Mouse (Mus musculus): ENCODE results near the gene Cep72. TPM values are rescaled to one million over a fixed set of nuclear protein-coding genes. Genes with fewer than 3 reads are reported as not detected.
"Not testable (repeated sequence)": the region's sequence is repeated elsewhere in the genome, so short reads cannot be mapped to it uniquely, and the experiment has no call there.

Gene Cep72
- polyA plus RNA-seq, 1 experiment from 2014 or later: 8.8 TPM

GRCm38 (mm10) chr13:74008216-74008615 lies 53.9 kb downstream of the Cep72 start:
- H3K4me2 ChIP-seq: peak overlapping the region; percentile 92
- H3K9ac ChIP-seq; H3K4me3 ChIP-seq; ATAC-seq (replicated peaks; ENCODE audit: insufficient number of reproducible peaks, insufficient read depth, low FRiP score, low read depth); H3K9me3 ChIP-seq (replicated peaks); H3K27ac ChIP-seq; H3K36me3 ChIP-seq; H3K27me3 ChIP-seq: not testable (repeated sequence)
- H3K4me1 ChIP-seq (replicated peaks): peaks cover 16% of the 10 kb centered on the region
- 87% methylated on average over 2 of the region's 2 CpGs for WGBS

- WGBS: 85% methylated on average over 4 of the region's 4 CpGs
- not testable (repeated sequence) for ATAC-seq (replicated peaks; ENCODE audit: insufficient number of reproducible peaks, insufficient read depth, low FRiP score, low read depth)
Observed at GRCm38 (mm10) chr13:74006881-74007280, 55.2 kb downstream of the Cep72 start.

GRCm38 (mm10) chr13:74001492-74001891 lies 60.6 kb downstream of the Cep72 start:
- no peaks in the 10 kb centered on the region for H3K36me3 ChIP-seq
- no peak overlapping the region for H3K9ac ChIP-seq
- no peak overlapping the region for H3K4me3 ChIP-seq
- H3K4me2 ChIP-seq: no peak overlapping the region
- H3K9me3 ChIP-seq (replicated peaks): no peaks in the 10 kb centered on the region
- ATAC-seq (replicated peaks; ENCODE audit: insufficient number of reproducible peaks, insufficient read depth, low FRiP score, low read depth): no peak
- 71% methylated on average over 4 of the region's 4 CpGs for WGBS
- H3K27me3 ChIP-seq: 0 out of 2 replicates have a peak, but pooled peaks cover 7% of the 10 kb centered on the region
- no peaks in the 10 kb centered on the region for H3K4me1 ChIP-seq (replicated peaks)
- no peak overlapping the region for H3K27ac ChIP-seq

More at GRCm38 (mm10) chr13:74006881-74007280, 55.2 kb downstream of the Cep72 start:
- not testable (repeated sequence) for H3K9me3 ChIP-seq (replicated peaks); H3K9ac ChIP-seq; H3K36me3 ChIP-seq; H3K27ac ChIP-seq; H3K4me3 ChIP-seq; H3K4me2 ChIP-seq; H3K27me3 ChIP-seq
- H3K4me1 ChIP-seq (replicated peaks): peaks cover 16% of the 10 kb centered on the region

GRCm38 (mm10) chr13:74000961-74001360 lies 61.1 kb downstream of the Cep72 start:
- WGBS: 76% methylated on average over 6 of the region's 6 CpGs
- Histone ChIP-seq H3K4me3 (no peak overlapping the region), H3K9ac (no peak overlapping the region), H3K4me2 (no peak overlapping the region), H3K36me3 (no peaks in the 10 kb centered on the region), H3K27me3 (0 out of 2 replicates have a peak, but pooled peaks cover 7% of the 10 kb centered on the region), H3K27ac (no peak overlapping the region), H3K4me1 (replicated peaks) (no peaks in the 10 kb centered on the region), H3K9me3 (replicated peaks) (no peaks in the 10 kb centered on the region)
- no peak for ATAC-seq (replicated peaks; ENCODE audit: insufficient number of reproducible peaks, insufficient read depth, low FRiP score, low read depth)

GRCm38 (mm10) chr13:74000519-74000918 lies 61.6 kb downstream of the Cep72 start:
- no peaks in the 10 kb centered on the region for H3K36me3 ChIP-seq
- H3K9ac ChIP-seq: no peak overlapping the region
- no peak for ATAC-seq (replicated peaks; ENCODE audit: insufficient number of reproducible peaks, insufficient read depth, low FRiP score, low read depth)
- no peak overlapping the region for H3K27ac ChIP-seq
- H3K4me1 ChIP-seq (replicated peaks): no peaks in the 10 kb centered on the region
- H3K9me3 ChIP-seq (replicated peaks): no peaks in the 10 kb centered on the region
- H3K4me2 ChIP-seq: no peak overlapping the region
- 0 out of 2 replicates have a peak, but pooled peaks cover 7% of the 10 kb centered on the region for H3K27me3 ChIP-seq
- H3K4me3 ChIP-seq: no peak overlapping the region

GRCm38 (mm10) chr13:73996456-73996855 lies 65.6 kb downstream of the Cep72 start:
- Histone ChIP-seq H3K36me3 (no peaks in the 10 kb centered on the region), H3K4me2 (no peak overlapping the region), H3K4me3 (no peak overlapping the region), H3K4me1 (replicated peaks) (no peaks in the 10 kb centered on the region), H3K9ac (no peak overlapping the region), H3K27ac (no peak overlapping the region), H3K9me3 (replicated peaks) (no peaks in the 10 kb centered on the region), H3K27me3 (0 out of 2 replicates have a peak, but pooled peaks cover 3% of the 10 kb centered on the region)
- WGBS: 79% methylated on average over 4 of the region's 4 CpGs
- no peak for ATAC-seq (replicated peaks; ENCODE audit: insufficient number of reproducible peaks, insufficient read depth, low FRiP score, low read depth)

GRCm38 (mm10) chr13:73991267-73991666 lies 70.8 kb downstream of the Cep72 start:
- no peaks in the 10 kb centered on the region for H3K36me3 ChIP-seq
- no peak overlapping the region for H3K4me3 ChIP-seq
- H3K9ac ChIP-seq: no peak overlapping the region
- WGBS: 57% methylated on average over 5 of the region's 5 CpGs
- no peaks in the 10 kb centered on the region for H3K9me3 ChIP-seq (replicated peaks)
- H3K27ac ChIP-seq: no peak overlapping the region
- H3K4me2 ChIP-seq: no peak overlapping the region
- no peaks in the 10 kb centered on the region for H3K27me3 ChIP-seq
- peaks cover 5% of the 10 kb centered on the region; the same call in 1 of the 2 replicates for H3K4me1 ChIP-seq (replicated peaks)
- ATAC-seq (replicated peaks; ENCODE audit: insufficient number of reproducible peaks, insufficient read depth, low FRiP score, low read depth): 0 out of 2 replicates have a peak, but pooled peaks have one; percentile 18

GRCm38 (mm10) chr13:73990761-73991160 lies 71.3 kb downstream of the Cep72 start:
- Histone ChIP-seq H3K9ac (no peak overlapping the region), H3K4me1 (replicated peaks) (peaks cover 5% of the 10 kb centered on the region; the same call in 1 of the 2 replicates), H3K9me3 (replicated peaks) (no peaks in the 10 kb centered on the region), H3K4me2 (no peak overlapping the region), H3K36me3 (no peaks in the 10 kb centered on the region), H3K27ac (no peak overlapping the region), H3K4me3 (no peak overlapping the region), H3K27me3 (no peaks in the 10 kb centered on the region)
- 10% methylated on average over 2 of the region's 2 CpGs for WGBS
- ATAC-seq (replicated peaks; ENCODE audit: insufficient number of reproducible peaks, insufficient read depth, low FRiP score, low read depth): no peak

GRCm38 (mm10) chr13:73990325-73990724 lies 71.8 kb downstream of the Cep72 start:
- Histone ChIP-seq H3K9ac (no peak overlapping the region), H3K27ac (no peak overlapping the region), H3K4me1 (replicated peaks) (peaks cover 5% of the 10 kb centered on the region; the same call in 1 of the 2 replicates), H3K4me3 (no peak overlapping the region), H3K9me3 (replicated peaks) (no peaks in the 10 kb centered on the region), H3K27me3 (no peaks in the 10 kb centered on the region), H3K36me3 (no peaks in the 10 kb centered on the region), H3K4me2 (no peak overlapping the region)
- no peak for ATAC-seq (replicated peaks; ENCODE audit: insufficient number of reproducible peaks, insufficient read depth, low FRiP score, low read depth)
- WGBS: 66% methylated on average over 5 of the region's 5 CpGs

Other genes starting within 250 kb of the Cep72 start
- gene Nkd2, start 214.7 kb downstream of the Cep72 start, polyA plus RNA-seq (2015; fragmentation: Nextera tagmentation; extraction: Ambion mirVana): 3.0 and 3.6 TPM in 2 replicates
- gene Trip13, start 124.5 kb downstream of the Cep72 start, polyA plus RNA-seq (2015; fragmentation: Nextera tagmentation; extraction: Ambion mirVana): 22.0 and 25.4 TPM in 2 replicates
- 37.0 and 37.5 TPM in 2 replicates for gene Brd9, start 124.5 kb downstream of the Cep72 start, polyA plus RNA-seq (2015; fragmentation: Nextera tagmentation; extraction: Ambion mirVana)
- gene Zdhhc11, start 98.4 kb downstream of the Cep72 start, polyA plus RNA-seq (2015; fragmentation: Nextera tagmentation; extraction: Ambion mirVana): not detected in 2 replicates
- gene Tppp, start 52.9 kb downstream of the Cep72 start, polyA plus RNA-seq (2015; fragmentation: Nextera tagmentation; extraction: Ambion mirVana): 4.1 and 5.6 TPM in 2 replicates
- 0.09 TPM in 1 of 2 replicates, not detected in the other for gene Slc9a3, start 59.2 kb upstream of the Cep72 start, polyA plus RNA-seq (2015; fragmentation: Nextera tagmentation; extraction: Ambion mirVana)
- gene Exoc3, start 146.4 kb upstream of the Cep72 start, polyA plus RNA-seq (2015; fragmentation: Nextera tagmentation; extraction: Ambion mirVana): 57.0 and 61.2 TPM in 2 replicates
- gene Ahrr, start 230.0 kb upstream of the Cep72 start, polyA plus RNA-seq (2015; fragmentation: Nextera tagmentation; extraction: Ambion mirVana): 1.0 and 1.3 TPM in 2 replicates